In the genomic region with DNA sequence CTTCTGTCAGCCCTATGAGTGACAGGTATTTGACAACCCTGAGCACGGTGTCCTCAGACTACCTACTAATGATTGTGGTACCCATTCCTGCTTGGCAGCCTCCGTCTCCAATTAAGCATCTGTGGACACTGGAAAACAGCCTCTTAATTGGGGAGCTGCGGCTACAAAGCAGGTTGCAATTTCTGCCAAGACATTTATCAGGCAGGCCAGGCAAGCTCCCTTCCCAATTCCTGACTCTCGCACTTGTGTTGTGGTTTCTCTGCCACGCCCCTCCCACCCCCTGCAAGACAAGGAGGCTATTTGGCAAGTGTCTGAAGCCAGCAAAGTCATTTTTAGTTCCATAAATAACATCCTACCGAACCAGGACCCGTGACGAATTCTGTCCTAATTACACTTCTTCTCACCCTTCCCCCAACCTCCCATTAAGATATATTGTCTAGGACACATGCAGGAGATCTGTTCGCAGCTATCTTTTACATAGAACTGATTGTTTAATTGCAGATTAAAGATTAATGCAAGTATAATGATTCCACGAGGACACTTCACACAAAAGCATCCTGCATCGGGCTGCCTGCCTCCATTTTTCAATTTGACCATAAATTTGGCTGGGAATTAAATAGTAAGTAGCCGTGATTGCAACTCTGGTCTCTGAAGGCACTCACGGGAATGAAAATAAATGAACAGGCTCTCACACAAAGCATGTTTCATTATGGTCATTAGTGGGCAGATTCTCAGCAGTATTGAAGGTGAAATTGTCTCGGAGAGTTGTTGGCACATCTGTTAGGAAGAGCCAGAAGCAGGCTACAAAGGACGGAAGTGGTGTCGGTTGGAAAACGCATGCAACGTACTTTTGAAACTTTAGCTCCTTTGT, we compare ENCODE assay signal across 12 mouse cellular contexts.
DNase-seq lines count a peak whose midpoint lies in the region; ATAC-seq and TF ChIP-seq lines count a peak whose summit lies in the region.
"Had no signal": no experiment of that assay in that cellular context is flagged by ENCODE, and none has a peak within 500 bp of the region (broad histone marks: within the 10 kb centered on the region; RNA-seq: fewer than 3 reads in every experiment).

No protein-coding gene starts in this region.

- no peak for TF ChIP-seq CTCF in heart, adult 2 months (IDR thresholded peaks at IDR 0.05)

- peak overlapping the region; percentile 42 for H3K4me2 ChIP-seq in hindbrain, embryonic 16.5 days (ENCODE audit: low read length)
- H3K4me2 ChIP-seq: limb, embryonic 12.5 days had no signal

- H3K36me3 ChIP-seq in heart, adult 2 months (ENCODE audit: control insufficient read depth, insufficient read depth, low read length): no peaks in the 10 kb centered on the region
- H3K36me3 ChIP-seq in heart, embryonic 10.5 days: no peaks in the 10 kb centered on the region
- no peaks in the 10 kb centered on the region for H3K36me3 ChIP-seq in hindbrain, embryonic 16.5 days (ENCODE audit: control insufficient read depth, insufficient read depth, low read length)
- H3K36me3 ChIP-seq: limb, embryonic 12.5 days had no signal

- H3K4me3 ChIP-seq in heart, adult 2 months: no peak overlapping the region
- no peak overlapping the region for H3K4me3 ChIP-seq in heart, embryonic 10.5 days
- H3K4me3 ChIP-seq in hindbrain, embryonic 16.5 days (ENCODE audit: low read length): no peak overlapping the region
- H3K4me3 ChIP-seq: limb, embryonic 12.5 days had no signal

- no peak overlapping the region for H3K9ac ChIP-seq in heart, adult 2 months (ENCODE audit: low read depth, low read length)
- H3K9ac ChIP-seq in hindbrain, embryonic 16.5 days (ENCODE audit: low read depth, low read length): 0 out of 2 replicates have a peak overlapping the region, but pooled peaks have one; percentile 13
- H3K9ac ChIP-seq: limb, embryonic 12.5 days had no signal

- 0 out of 2 replicates have a peak, but pooled peaks have one; percentile 24 for TF ChIP-seq EP300 in heart, adult 2 months (IDR thresholded peaks at IDR 0.05; ENCODE audit: insufficient read depth, low read depth, low read length)

- no peaks in the 10 kb centered on the region for H3K4me1 ChIP-seq in heart, adult 2 months (ENCODE audit: control insufficient read depth, insufficient read depth, low read length)
- H3K4me1 ChIP-seq in heart, embryonic 10.5 days: no peaks in the 10 kb centered on the region
- peaks cover 10% of the 10 kb centered on the region for H3K4me1 ChIP-seq in hindbrain, embryonic 16.5 days (ENCODE audit: control insufficient read depth, insufficient read depth, low read depth, low read length)
- H3K4me1 ChIP-seq: limb, embryonic 12.5 days had no signal

- WGBS in heart, adult 2 months: 53% methylated on average over 18 of the region's 18 CpGs
- WGBS in heart, embryonic 10.5 days: 79% methylated on average over 18 of the region's 18 CpGs
- 27% methylated on average over 18 of the region's 18 CpGs for WGBS in hindbrain, embryonic 16.5 days

- intact Hi-C loops in heart, adult 2 months (cut with DNase I): no loop called here

- H3K9me3 ChIP-seq in heart, embryonic 10.5 days: no peaks in the 10 kb centered on the region
- H3K9me3 ChIP-seq in hindbrain, embryonic 16.5 days (ENCODE audit: control insufficient read depth, low read length): no peaks in the 10 kb centered on the region
- H3K9me3 ChIP-seq: limb, embryonic 12.5 days had no signal

- ATAC-seq in hindbrain, embryonic 16.5 days: peak; percentile 76
- ATAC-seq: lung, postnatal 0 days had no signal

- no peak overlapping the region for H3K27ac ChIP-seq in heart, adult 2 months
- H3K27ac ChIP-seq in heart, embryonic 10.5 days: no peak overlapping the region
- H3K27ac ChIP-seq in hindbrain, embryonic 16.5 days (ENCODE audit: low read depth, low read length): peak overlapping the region; percentile 40; the same call in 1 of the 2 replicates
- H3K27ac ChIP-seq: limb, embryonic 12.5 days had no signal

- no peaks in the 10 kb centered on the region for H3K27me3 ChIP-seq in heart, adult 2 months (ENCODE audit: control insufficient read depth, insufficient read depth, low read length)
- no peaks in the 10 kb centered on the region for H3K27me3 ChIP-seq in heart, embryonic 10.5 days (ENCODE audit: insufficient read depth, poor library complexity, severe bottlenecking)
- no peaks in the 10 kb centered on the region for H3K27me3 ChIP-seq in hindbrain, embryonic 16.5 days (replicated peaks; ENCODE audit: control insufficient read depth, insufficient read depth, low read length)
- H3K27me3 ChIP-seq: limb, embryonic 12.5 days had no signal

- no peaks in the 10 kb centered on the region for H3K79me2 ChIP-seq in heart, adult 2 months (replicated peaks; ENCODE audit: control insufficient read depth, insufficient read depth, low read length)

- TF ChIP-seq POLR2A in heart, adult 2 months (IDR thresholded peaks at IDR 0.05; ENCODE audit: insufficient read depth, low read depth, low read length): no peak

- peak; percentile 30 to 61 for DNase-seq in heart, adult 2 months
- DNase-seq in heart, embryonic 10.5 days (ENCODE audit: low spot score): no peak
- DNase-seq in right cerebral cortex, adult 18-20 months: peak; percentile 20
- no peak for DNase-seq in right cerebral cortex, postnatal 14 days
- DNase-seq in retina, embryonic 14.5 days (ENCODE audit: low spot score): peak; percentile 23
- DNase-seq in cerebellum, adult 11-12 months: no peak
- DNase-seq in testis, postnatal 10 days (ENCODE audit: low spot score): no peak
- DNase-seq: cerebellum, adult 2 months; right cerebral cortex, postnatal 25 days had no signal

Comparison
In these comparisons a context has a peak if more than half of its experiments do, and no peak if none do; other contexts are left out.
1. DNase-seq: peak in heart, adult 2 months (2 of 2), right cerebral cortex, adult 18-20 months (single experiment) and retina, embryonic 14.5 days (single experiment); none in heart, embryonic 10.5 days (single experiment), right cerebral cortex, postnatal 14 days (single experiment), cerebellum, adult 11-12 months (single experiment) and testis, postnatal 10 days (single experiment).